Mouse (Mus musculus): Measurements from ENCODE around the gene Nedd8.

- TF ChIP-seq CTCF (IDR thresholded peaks at IDR 0.05; ENCODE audit: low read depth, low read length) (no peak), GATA1 (IDR thresholded peaks at IDR 0.05; ENCODE audit: borderline replicate concordance, low read length) (no peak), POLR2AphosphoS5 (IDR thresholded peaks at IDR 0.05; ENCODE audit: insufficient replicate concordance, low read depth, low read length) (no peak)
Measured at GRCm38 (mm10) chr14:55671486-55671832, 465 bp downstream of the Nedd8 start.
